Mouse (Mus musculus) CH12.LX (cell line): ENCODE measurements around the gene Ciz1.

Experiments used
- CTCF ChIP-seq, 2 experiments: IDR thresholded peaks in 1 of 2; conservative IDR thresholded peaks in 1 of 2; 2 replicates each; pipeline ENCODE4 v1.5.1; 2011 to 2012; ENCODE audit warnings: low read depth in 2 of 2, low read length in 2 of 2, improper control_type of control experiment in 1 of 2, inconsistent platforms in 1 of 2, mild to moderate bottlenecking in 1 of 2, moderate library complexity in 1 of 2
- ELF1 ChIP-seq: IDR thresholded peaks from 2 replicates; pipeline ENCODE4 v1.6.1; 2014; ENCODE audit warnings: low read depth, mild to moderate bottlenecking, inconsistent platforms, low read length, improper control_type of control experiment
- EP300 ChIP-seq: IDR thresholded peaks from 2 replicates; pipeline ENCODE4 v1.6.1; 2011; ENCODE audit warnings: low read length, improper control_type of control experiment
- ETS1 ChIP-seq: conservative IDR thresholded peaks from 2 replicates; pipeline ENCODE4 v1.6.1; 2012; ENCODE audit warnings: low read depth, mild to moderate bottlenecking, inconsistent platforms, low read length, improper control_type of control experiment, moderate library complexity
- MAX ChIP-seq: IDR thresholded peaks from 2 replicates; pipeline ENCODE4 v1.6.1; 2011; ENCODE audit warnings: low read length, improper control_type of control experiment
- NELFE ChIP-seq: IDR thresholded peaks from 2 replicates; pipeline ENCODE4 v1.6.1; 2011; ENCODE audit warnings: low read depth, low read length, improper control_type of control experiment
- POLR2A ChIP-seq: IDR thresholded peaks from 2 replicates; pipeline ENCODE4 v1.6.1; 2011; ENCODE audit warnings: low read depth, mild to moderate bottlenecking, improper control_type of control experiment, low read length
- SIN3A ChIP-seq: IDR thresholded peaks from 2 replicates; pipeline ENCODE4 v1.6.1; 2012; ENCODE audit warnings: low read length, improper control_type of control experiment, inconsistent platforms
- TBP ChIP-seq: conservative IDR thresholded peaks from 2 replicates; pipeline ENCODE4 v1.6.1; 2011; ENCODE audit warnings: low read depth, low read length, improper control_type of control experiment
- UBTF ChIP-seq: IDR thresholded peaks from 2 replicates; pipeline ENCODE4 v1.6.1; 2012; ENCODE audit warnings: low read depth, mild to moderate bottlenecking, inconsistent platforms, low read length, improper control_type of control experiment, moderate library complexity
- USF2 ChIP-seq: conservative IDR thresholded peaks from 2 replicates; pipeline ENCODE4 v1.6.1; 2011; ENCODE audit warnings: low read depth, low read length, improper control_type of control experiment
- ZNF384 ChIP-seq: IDR thresholded peaks from 2 replicates; pipeline ENCODE4 v1.6.1; 2012; ENCODE audit warnings: low read depth, low read length, improper control_type of control experiment, inconsistent platforms

DNA sequence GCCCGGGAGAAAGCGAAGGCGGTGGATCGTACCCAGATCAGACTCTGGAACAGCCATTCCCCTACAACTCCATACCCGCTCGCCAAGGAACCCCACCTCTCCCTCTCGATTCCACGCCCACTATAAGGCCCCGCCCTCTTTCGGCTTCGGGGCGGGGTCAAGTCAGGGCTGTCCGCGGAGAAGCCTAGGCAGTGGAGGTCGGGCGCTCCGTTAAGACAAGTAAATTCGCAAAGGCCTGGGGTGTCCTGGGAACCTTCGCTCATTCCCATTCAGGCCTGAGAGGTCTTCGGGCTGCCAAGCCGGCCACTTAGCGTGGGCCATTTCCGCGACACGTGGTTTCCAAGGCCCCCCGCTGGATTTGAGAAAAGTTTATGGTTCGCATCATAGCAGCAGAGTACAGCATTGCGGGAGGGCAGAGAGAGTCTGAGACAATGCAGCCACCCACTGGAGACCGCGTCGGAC lies 43.4 kb downstream of the Ciz1 start, which contains the start of gene Ptges2:
- TF ChIP-seq MAX = peak; percentile 100
- TF ChIP-seq CTCF (conservative IDR thresholded peaks at IDR 0.05 in 1 of 2, IDR thresholded peaks at IDR 0.05 in 1 of 2; ENCODE audit: low read depth in 2 of 2, low read length in 2 of 2) = no peak
- peak; percentile 98 for TF ChIP-seq SIN3A
- TF ChIP-seq NELFE = no peak
- peak; percentile 82 for TF ChIP-seq USF2
- TF ChIP-seq UBTF = 0 out of 2 replicates have a peak, but pooled peaks have one; percentile 58
- TF ChIP-seq POLR2A = peak; percentile 25
- no peak for TF ChIP-seq TBP
- TF ChIP-seq ELF1 = peak; percentile 97
- no peak for TF ChIP-seq ETS1
- no peak for TF ChIP-seq EP300
- no peak for TF ChIP-seq ZNF384
